Comparison of ENCODE assay signal across 11 mouse cellular contexts in genomic region chr7:122357847-122358246, GRCm38 (mm10).
DNase-seq lines count a peak whose midpoint lies in the region; ATAC-seq and TF ChIP-seq lines count a peak whose summit lies in the region.
"Had no signal": no experiment of that assay in that cellular context is flagged by ENCODE, and none has a peak within 500 bp of the region (broad histone marks: within the 10 kb centered on the region; RNA-seq: fewer than 3 reads in every experiment).

No protein-coding gene starts in this region.

- H3K4me3 ChIP-seq in kidney, embryonic 15.5 days (replicated peaks), result no peak overlapping the region
- no peak overlapping the region for H3K4me3 ChIP-seq in forebrain, postnatal 0 days (ENCODE audit: low read depth, low read length)
- H3K4me3 ChIP-seq: embryonic facial prominence, embryonic 13.5 days had no signal

- no peak for ATAC-seq in kidney, embryonic 15.5 days (replicated peaks; ENCODE audit: low FRiP score)
- no peak for ATAC-seq in forebrain, postnatal 0 days
- ATAC-seq: intestine, postnatal 0 days had no signal

- H3K36me3 ChIP-seq in kidney, embryonic 15.5 days, result no peaks in the 10 kb centered on the region
- no peaks in the 10 kb centered on the region for H3K36me3 ChIP-seq in forebrain, postnatal 0 days (ENCODE audit: insufficient read depth)
- H3K36me3 ChIP-seq: embryonic facial prominence, embryonic 13.5 days had no signal

- H3K9ac ChIP-seq in kidney, embryonic 15.5 days, result no peak overlapping the region
- no peak overlapping the region for H3K9ac ChIP-seq in forebrain, postnatal 0 days
- H3K9ac ChIP-seq: embryonic facial prominence, embryonic 13.5 days had no signal

- no peaks in the 10 kb centered on the region for H3K27me3 ChIP-seq in kidney, embryonic 15.5 days
- H3K27me3 ChIP-seq in forebrain, postnatal 0 days (ENCODE audit: insufficient read depth, low read length), result no peaks in the 10 kb centered on the region
- H3K27me3 ChIP-seq: embryonic facial prominence, embryonic 13.5 days had no signal

- H3K4me2 ChIP-seq in kidney, embryonic 15.5 days, result no peak overlapping the region
- no peak overlapping the region for H3K4me2 ChIP-seq in forebrain, postnatal 0 days (ENCODE audit: low read depth)
- H3K4me2 ChIP-seq: embryonic facial prominence, embryonic 13.5 days had no signal

- no peaks in the 10 kb centered on the region for H3K4me1 ChIP-seq in kidney, embryonic 15.5 days
- 0 out of 2 replicates have a peak, but pooled peaks cover under 1% of the 10 kb centered on the region for H3K4me1 ChIP-seq in forebrain, postnatal 0 days (ENCODE audit: insufficient read depth)
- H3K4me1 ChIP-seq: embryonic facial prominence, embryonic 13.5 days had no signal

- no peaks in the 10 kb centered on the region for H3K9me3 ChIP-seq in kidney, embryonic 15.5 days (replicated peaks)
- H3K9me3 ChIP-seq in forebrain, postnatal 0 days (ENCODE audit: low read length), result no peaks in the 10 kb centered on the region
- H3K9me3 ChIP-seq: embryonic facial prominence, embryonic 13.5 days had no signal

- whole genome bisulfite sequencing in kidney, embryonic 15.5 days, result 77% methylated on average over 7 of the region's 7 CpGs
- WGBS in forebrain, postnatal 0 days, result 73% methylated on average over 7 of the region's 7 CpGs

- H3K27ac ChIP-seq in kidney, embryonic 15.5 days, result no peak overlapping the region
- no peak overlapping the region for H3K27ac ChIP-seq in forebrain, postnatal 0 days (ENCODE audit: low read depth, low read length)
- H3K27ac ChIP-seq: embryonic facial prominence, embryonic 13.5 days had no signal

- no peak for TF ChIP-seq CTCF in forebrain, postnatal 0 days (IDR thresholded peaks at IDR 0.05; ENCODE audit: low read depth)

- peak; percentile 44 for DNase-seq in cerebellum, adult 11 months
- DNase-seq in cerebellum, adult 11-12 months, result no peak
- DNase-seq in kidney, postnatal 4 days, result peak; percentile 16 to 20
- peak; percentile 2 for DNase-seq in adipocyte (ENCODE audit: low spot score)
- DNase-seq in heart, postnatal 4 days, result peak; percentile 31
- no peak for DNase-seq in forebrain, postnatal 0 days
- no peak for DNase-seq in neural tube, embryonic 10.5 days (ENCODE audit: extremely low spot score, low spot score)
- DNase-seq: B cell, adult 2 months had no signal

Comparison
In these comparisons a context has a peak if more than half of its experiments do, and no peak if none do; other contexts are left out.
1. DNase-seq: peak in cerebellum, adult 11 months (single experiment), kidney, postnatal 4 days (2 of 2), adipocyte (single experiment) and heart, postnatal 4 days (single experiment); none in cerebellum, adult 11-12 months (single experiment), forebrain, postnatal 0 days (single experiment) and neural tube, embryonic 10.5 days (single experiment).